Mouse (Mus musculus) T-helper 2 cell (primary cell): Measurements from ENCODE around the gene Auts2.

Source experiments
- in situ Hi-C: fragments of 300-600 bp; cut with MboI, MseI; formaldehyde crosslinking; loops from one replicate; pipeline ENCODE4 v1.15.1; 2025; ENCODE audit warnings: high pct_unique_total_duplicates

Auts2 gene

GRCm38 (mm10) chr5:132500817-132501231 is 42.3 kb downstream of the Auts2 start:
- in situ Hi-C loops, result no loop called here

DNA sequence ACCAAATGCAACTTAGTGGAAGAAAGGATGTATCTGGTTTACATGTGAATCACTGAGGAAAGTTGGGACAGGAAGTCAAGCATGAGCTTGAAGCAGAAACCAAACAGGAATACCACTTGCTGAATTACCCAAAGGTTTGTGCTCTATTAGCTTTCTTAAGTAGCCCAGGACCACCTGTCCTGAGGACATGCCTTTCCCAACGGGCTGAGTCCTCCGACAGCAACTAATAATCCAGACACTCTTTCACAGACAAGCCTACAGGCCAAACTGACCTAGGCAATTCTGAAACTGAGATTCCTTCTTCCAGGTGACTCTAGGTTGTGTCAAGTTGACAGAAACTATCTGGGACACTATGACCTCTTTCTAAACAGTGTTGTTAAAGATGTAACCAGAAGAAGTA is 44.2 kb downstream of the Auts2 start:
- in situ Hi-C loops, result no loop called here

DNA sequence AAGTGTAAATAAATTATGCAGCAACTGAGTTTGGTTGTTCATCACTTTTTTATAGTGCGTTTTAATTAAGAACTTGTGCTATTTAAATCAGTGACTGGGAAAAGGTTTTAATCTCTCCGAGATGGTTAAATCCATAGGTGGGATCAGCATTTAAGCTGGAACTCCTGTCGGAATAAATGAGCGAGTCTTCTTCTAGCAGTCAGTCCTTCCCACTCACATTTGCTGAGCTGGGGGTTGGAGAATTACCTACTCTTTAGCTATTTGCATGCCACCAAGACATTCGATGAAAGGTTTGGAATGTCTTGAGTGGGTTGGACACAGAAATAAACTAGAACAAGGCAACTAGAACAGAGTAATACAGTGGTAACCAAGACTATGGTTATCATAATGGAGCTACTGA is 45.1 kb downstream of the Auts2 start:
- in situ Hi-C loops, result no loop called here

- in situ Hi-C loops, result no loop called here
Measured at GRCm38 (mm10) chr5:132492793-132493192, 50.4 kb downstream of the Auts2 start.

GRCm38 (mm10) chr5:132492040-132492439 is 51.1 kb downstream of the Auts2 start:
- in situ Hi-C loops, result no loop called here

GRCm38 (mm10) chr5:132491508-132491907 is 51.6 kb downstream of the Auts2 start:
- in situ Hi-C loops, result no loop called here

DNA sequence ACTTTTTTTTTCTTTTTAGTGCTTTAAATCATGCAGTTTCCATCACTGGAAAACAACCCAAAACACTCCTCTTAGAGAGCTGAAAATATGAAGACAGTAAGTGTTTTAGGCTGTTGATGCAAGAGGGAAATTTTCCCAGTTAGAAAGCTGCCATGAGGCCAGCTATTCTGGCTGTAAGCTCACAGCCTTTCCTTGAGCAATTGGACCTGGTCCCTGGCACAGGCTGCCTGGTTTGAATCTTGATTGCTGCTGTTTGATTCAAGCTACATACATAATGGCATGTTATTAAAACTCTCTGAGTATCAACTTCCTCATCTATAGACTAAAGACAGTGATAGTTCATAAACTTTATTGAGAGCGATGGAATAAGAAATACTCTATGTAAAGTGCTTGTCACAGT is 52.8 kb downstream of the Auts2 start:
- in situ Hi-C loops, result no loop called here

- in situ Hi-C loops, result no loop called here
Measured at GRCm38 (mm10) chr5:132489736-132490313, 53.3 kb downstream of the Auts2 start.

- in situ Hi-C loops, result no loop called here
Measured at GRCm38 (mm10) chr5:132486831-132487230, 56.3 kb downstream of the Auts2 start.

GRCm38 (mm10) chr5:132485994-132486393 is 57.1 kb downstream of the Auts2 start:
- in situ Hi-C loops, result no loop called here

DNA sequence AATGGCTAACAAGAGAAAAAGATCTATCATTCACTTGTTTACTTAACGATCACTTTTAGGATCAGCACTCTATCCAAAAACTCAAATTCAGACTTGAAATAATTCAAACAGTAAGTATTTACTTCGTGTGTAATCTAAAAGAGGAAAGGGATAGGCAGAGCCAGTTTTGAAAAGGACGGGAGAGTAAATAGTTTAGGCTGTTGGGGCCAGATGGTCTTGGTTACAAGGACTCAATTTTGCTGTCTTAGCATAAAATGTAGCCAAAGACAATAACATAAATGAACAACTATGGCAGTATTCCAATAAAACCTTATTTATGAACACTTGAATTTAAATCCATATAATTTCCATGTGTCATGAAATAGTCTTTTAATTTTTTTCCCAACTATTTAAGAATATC is 57.7 kb downstream of the Auts2 start:
- in situ Hi-C loops, result no loop called here

- in situ Hi-C loops, result no loop called here
Measured at GRCm38 (mm10) chr5:132481476-132481875, 61.7 kb downstream of the Auts2 start.

DNA sequence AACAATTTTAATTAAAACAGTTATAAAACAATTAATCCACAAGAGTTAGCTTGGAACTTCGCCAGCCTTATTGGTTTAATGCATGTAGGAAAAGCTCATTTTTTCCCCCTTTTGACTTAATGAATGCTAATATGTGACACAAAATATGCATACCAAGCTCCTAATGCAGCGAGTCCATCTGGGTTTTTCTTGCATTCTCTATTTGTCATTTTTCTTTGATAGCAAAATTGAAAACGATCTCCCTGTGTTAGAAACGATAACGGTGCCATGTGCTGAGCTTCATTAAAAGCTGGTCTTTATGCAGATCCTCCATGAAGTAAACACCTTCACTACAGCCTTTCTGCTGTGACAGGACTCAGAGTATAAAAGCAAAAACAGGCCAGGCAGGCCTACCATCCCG is 62.7 kb downstream of the Auts2 start:
- in situ Hi-C loops, result no loop called here

DNA sequence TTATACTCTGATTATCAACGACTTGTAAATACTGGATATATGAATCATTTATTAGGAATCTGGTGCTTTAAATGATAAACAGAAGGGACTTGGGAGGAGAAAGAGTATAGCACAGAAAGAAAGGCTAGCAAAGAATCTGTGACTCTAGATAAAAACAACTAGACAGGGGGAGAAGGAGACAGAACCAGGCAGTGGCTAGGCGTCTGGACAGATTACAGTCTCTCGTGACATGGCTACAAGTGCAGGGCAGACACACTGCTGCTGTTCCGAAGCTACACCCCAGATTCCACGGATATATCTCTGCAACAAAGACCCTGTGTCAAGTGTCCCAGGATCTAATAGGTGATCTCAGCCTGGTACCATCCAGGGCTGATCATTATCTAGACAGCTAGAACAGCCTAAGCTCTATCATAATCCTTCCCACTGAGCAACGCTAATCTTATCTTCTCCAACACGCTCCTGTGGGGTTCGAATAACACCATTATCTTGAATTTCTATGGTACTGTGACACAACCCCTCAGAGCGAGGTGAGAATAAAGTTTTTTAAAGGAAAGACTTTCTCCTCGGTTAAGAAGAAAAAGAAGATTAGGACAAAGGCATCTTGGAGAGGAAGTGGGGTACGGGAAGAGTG is 63.8 kb downstream of the Auts2 start:
- in situ Hi-C loops, result no loop called here

GRCm38 (mm10) chr5:132477533-132477932 is 65.6 kb downstream of the Auts2 start:
- in situ Hi-C loops, result no loop called here

DNA sequence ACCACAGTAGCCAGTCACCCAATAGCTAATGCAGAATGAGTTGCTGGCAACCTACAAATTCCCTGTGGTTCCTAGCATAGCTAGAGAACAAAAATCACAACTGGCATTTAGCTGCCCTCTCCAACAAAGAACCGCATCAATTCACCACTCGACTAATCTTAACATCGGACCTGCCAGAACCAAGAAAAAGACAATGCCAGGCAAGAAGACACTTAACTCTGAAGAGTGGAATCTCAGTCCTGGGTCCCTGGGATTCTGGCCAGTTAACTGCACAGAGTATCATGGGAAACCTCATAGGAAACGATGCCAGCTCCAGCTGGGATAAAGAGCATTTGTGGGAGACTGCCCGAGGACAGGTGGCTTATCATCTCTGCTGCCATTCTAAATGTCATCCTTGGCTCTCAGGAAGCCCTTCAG is 70.2 kb downstream of the Auts2 start:
- in situ Hi-C loops, result loop anchor here (25.0 kb wide), 1 partner anchor 361 kb away; no protein-coding TSS in a partner anchor

- in situ Hi-C loops, result loop anchor here (25.0 kb wide), 1 partner anchor 360 kb away; no protein-coding TSS in a partner anchor
Measured at GRCm38 (mm10) chr5:132472184-132472829, 70.8 kb downstream of the Auts2 start.

DNA sequence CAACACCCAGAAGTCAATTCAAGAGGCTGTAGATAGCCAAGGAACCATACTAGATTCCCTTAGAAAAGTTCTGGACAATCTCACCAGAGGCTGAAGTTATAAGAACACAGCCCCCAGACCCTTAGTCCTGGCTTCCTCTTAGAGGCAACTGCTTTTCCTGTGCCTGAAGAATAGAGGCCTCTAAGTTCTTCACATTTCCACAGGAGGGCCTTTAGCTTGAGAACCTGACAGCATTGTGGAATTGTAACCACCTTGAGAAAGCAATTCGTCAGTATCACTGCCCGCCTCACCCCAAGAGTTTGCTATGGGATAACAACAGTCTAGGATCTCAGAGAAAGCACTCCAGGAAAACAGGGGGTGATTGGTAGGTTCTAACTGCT is 75.8 kb downstream of the Auts2 start:
- in situ Hi-C loops, result loop anchor here (10.0 to 25.0 kb wide), 2 partner anchors 355 to 1267 kb away; no protein-coding TSS in a partner anchor

DNA sequence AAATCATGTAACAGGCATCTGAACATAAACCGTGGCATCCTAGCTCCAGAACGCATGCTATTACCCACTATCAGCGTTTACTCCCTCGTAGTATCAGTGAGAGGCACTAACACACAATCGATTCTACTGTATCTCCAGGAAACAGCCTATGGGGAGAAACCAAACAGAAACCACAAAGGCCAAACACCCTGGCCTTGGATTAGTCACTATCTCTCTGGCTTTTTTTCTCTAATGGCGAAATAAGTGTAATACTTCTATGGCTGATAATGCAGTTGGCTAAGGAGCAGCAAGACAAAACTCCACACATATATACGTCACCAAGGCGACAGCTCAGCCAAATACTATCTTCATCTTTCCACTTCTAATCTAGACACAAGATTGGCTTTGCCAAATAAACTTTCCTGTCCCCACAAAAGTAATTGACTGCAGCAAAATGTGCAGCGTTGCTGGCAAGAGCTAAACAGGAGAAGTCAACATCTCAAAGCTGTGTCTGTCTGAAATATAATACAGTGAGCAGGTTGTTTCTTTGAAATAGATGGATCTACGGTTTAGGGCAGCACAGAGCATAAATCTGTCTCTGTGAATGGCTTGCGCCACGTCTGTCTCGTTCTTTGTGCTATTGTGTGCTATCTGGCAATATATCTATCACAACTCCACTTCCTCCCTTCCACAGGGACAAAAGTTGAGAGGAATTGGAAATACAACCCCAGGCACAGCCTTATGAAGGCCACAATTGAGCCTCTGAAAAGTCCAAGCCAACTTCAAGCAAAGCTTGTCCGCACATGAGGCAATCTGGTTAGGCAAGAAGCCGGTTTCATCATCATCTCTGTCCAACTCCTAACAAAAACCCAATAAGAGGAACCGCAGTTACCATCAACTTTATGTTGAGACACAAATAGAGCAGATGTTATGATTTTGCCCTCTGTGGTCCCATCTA is 76.4 kb downstream of the Auts2 start:
- in situ Hi-C loops, result loop anchor here (10.0 to 25.0 kb wide), 2 partner anchors 354 to 1268 kb away; no protein-coding TSS in a partner anchor

GRCm38 (mm10) chr5:132462560-132462959 is 80.6 kb downstream of the Auts2 start:
- in situ Hi-C loops, result loop anchor here (10.0 to 25.0 kb wide), 2 partner anchors 350 to 1272 kb away; no protein-coding TSS in a partner anchor

DNA sequence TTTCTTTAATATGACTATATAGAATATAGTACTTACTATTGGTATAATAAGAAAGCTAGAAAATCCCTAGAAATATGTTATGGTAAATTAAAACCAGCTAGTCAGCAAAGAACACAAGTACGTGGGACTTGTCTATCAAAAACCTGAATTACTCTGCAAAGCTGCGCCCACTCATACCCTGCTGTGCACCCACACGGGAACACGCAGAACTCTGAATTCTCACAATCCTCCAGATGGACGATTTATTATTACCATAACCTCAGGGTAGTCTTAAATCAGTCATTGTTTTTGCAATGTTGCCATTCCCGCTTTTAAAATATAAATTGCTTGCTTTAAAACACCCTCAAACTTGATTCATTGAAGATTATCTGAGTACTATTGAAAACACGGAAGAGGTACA is 84.6 kb downstream of the Auts2 start:
- in situ Hi-C loops, result loop anchor here (25.0 kb wide), 1 partner anchor 346 kb away; no protein-coding TSS in a partner anchor

DNA sequence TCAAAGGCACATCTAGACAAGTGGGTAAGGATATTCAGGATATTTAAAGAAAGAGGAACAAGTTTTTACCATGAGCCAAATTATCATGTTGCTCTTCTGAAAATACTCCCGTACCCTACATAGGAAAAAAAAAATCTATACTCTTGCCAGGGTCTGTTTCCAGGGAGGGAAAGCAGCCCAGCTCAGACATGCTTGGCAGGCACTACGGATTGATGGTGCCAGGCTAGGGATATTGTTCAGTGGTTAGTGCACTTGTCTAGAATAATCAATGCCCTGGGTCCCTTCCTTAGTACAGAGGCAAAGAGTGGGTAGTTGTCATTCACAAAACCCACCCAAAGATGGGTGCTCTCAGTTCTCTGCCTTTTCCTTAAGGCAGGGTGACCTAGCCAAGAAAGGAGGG is 90.8 kb downstream of the Auts2 start:
- in situ Hi-C loops, result loop anchor here (25.0 kb wide), 1 partner anchor 340 kb away; no protein-coding TSS in a partner anchor
